Mouse (Mus musculus) liver (tissue): Measurements from ENCODE around the gene Gnl1.
"Not testable (repeated sequence)": the region's sequence is repeated elsewhere in the genome, so short reads cannot be mapped to it uniquely, and the experiment has no call there.

ENCODE experiments used
- DNase-seq: peaks from one replicate; pipeline ENCODE4 v3.0.0-alpha.2; 2020; ENCODE audit warnings: mixed read lengths

Gnl1 gene

DNA sequence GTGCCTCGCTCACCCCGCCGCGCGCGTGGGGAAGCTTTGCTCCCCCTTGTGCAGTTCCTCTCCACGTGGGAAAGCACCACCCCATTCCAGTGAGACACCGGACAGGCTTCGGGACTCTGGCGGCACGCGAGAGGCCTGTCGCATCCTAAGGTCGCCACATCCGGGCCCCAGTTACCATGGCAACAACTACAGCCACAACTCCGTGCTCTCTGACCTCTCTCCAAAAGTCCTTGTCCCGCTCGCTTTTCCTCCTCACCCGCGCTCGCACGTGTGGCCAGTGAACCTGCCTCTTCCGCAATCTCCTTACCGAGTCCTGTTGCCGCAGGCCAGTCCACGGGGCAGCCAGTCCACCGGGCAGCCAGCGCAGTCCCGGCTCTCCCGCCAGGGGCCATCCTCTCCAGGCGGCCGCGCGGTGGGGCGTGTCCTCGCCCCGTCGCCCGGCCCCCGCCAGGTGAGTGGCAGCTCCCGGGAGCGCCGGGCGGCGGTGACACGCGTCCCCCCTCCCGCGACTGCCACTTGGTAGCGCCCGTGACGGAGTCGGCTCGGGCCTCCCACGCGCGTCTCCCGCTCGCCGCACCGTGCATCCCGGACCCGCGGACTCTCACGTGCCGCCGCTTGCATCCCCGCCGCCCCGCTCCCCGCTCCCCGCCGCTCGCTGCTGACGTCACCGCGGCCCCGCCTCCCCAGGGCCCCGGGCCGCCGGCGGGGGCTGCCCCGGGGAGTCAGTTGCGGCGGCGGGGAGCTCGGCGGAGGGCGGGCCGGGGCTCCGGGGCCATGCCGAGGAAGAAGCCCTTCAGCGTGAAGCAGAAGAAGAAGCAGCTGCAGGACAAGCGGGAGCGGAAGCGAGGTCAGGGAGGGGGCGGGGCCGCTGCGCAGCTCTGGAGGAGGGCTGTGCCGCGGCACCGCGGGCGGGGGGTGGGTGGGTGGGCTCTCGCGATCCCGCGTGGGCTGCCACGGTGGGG lies at the start of gene Gnl1, which contains the start of gene Prr3:
Gene Gnl1, plus strand, starts transcription at position 451 of the 962 bp plus-strand sequence.
Gene Prr3, minus strand, starts transcription at position 836 of the 962 bp plus-strand sequence.
- peak; percentile 84 for DNase-seq

DNA sequence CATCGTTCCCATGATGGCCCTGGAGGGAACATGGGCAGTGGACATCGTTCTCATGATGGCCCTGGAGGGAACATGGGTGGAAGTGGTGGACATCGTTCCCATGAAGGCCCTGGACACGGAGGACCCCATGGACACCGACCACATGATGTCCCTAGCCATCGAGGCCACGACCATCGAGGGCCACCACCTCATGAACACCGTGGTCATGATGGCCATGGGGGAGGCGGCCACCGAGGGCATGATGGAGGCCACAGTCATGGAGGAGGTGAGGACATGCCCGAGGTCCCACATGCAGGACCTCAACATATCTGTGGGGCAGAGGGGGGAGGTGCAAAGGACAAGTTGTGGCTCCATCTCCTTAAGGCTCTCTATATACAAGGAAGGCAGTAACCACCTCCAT lies 49.0 kb upstream of the Gnl1 start:
- DNase-seq, result no peak

DNA sequence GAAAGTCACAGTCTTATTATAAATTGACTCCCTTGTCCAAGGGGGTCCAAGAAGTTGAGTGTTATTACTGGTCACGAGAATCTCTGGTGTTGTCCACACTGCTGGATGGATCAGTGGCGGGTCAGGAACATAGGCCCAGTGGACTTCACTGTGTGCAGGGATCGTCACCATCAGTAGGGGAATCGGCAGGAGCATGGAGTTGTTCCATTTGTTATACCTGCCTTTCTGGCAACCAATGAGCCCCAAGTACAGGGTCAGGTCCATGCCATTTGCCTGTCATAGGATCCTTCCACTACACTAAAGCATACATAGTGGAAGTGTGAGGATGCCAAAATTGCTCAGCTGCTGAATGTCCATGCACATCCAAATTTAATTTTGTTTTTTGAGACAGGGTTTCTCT lies 47.0 kb upstream of the Gnl1 start:
- DNase-seq, result no peak

DNA sequence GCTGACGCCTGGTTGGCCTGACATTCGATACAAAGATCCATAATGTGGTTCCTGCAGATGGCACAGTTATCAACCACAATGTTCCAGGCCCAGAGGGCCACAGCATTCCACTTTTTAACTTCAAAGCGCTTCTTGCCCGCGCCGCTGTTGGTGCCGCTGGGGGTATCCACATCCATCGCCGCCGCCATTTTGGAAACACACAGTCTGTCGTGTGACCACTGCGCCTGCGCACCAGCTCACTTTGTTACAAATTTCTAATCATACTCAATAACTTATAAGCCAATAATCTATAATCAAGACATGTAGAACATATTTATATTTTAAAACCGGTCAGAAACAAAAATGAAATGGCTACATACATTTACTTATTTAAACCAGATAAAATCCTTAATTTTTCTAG lies 43.9 kb upstream of the Gnl1 start:
- not testable (repeated sequence) for DNase-seq

DNA sequence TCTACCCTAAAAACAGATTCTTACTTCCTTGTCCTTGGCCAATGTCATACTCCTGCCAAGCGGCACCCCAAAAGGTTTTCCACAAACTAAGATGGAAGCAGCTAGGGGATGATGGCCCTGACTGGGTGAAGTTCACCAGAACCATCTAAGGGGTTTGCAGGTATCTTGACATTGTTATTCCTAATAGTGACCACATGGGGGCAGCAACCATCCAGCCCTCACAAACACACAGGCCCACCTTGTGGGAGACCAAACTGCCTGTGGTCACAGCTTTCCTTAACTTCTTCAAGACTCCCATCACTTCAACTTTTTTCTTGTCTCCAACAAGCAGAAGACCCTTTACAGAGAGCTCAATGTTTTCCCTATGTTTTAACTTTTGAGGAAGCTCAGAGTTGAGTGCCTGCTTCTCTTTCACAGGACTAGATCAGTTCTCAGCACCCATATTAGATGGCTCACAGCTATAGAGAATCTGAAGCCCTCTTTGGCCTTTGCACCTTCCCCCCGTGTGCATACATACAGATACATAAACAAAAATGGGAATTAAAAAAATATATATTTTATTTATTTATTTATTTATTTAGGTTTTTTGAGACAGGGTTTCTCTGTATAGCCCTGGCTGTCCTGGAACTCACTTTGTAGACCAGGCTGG lies 41.8 kb upstream of the Gnl1 start:
- peak; percentile 55 for DNase-seq

DNA sequence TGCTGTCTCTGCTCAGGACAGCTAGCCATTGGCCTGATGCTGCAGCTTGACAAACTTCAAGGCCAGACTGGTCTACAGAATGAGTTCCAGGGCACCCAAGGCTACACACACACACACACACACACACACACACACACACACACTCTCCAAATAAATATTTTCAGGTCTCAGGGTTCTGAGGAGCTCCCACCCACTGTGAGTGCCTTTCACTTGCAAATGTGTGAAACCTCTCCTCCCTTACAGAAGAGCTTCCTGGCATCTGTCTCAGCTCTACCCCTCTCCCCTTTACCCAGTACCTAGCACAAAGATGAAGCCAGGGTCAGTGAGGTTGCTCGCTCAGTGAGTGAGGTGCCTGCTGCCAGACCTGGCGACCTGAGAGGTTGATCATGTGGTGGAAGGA lies 40.5 kb upstream of the Gnl1 start:
- no peak for DNase-seq

DNA sequence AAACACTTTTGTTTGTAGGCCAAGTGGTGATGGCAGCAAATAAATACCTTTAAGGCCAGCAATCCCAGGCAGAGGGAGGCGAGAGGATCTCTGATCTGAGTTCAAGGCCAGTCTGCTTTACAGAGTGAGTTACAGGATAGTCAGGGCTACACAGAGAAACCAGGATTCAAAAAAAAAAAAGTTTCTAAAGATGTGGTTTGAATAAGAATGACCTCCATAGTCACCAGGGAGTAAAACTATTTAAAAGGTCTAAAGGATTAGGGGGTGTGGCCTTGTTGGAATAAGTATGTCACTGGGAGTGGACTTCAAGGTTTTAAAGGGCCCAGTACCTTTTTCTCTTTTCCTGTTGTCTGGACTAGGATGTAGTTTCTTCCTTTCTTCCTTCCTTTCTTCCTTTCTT lies 39.7 kb upstream of the Gnl1 start:
- no peak for DNase-seq

DNA sequence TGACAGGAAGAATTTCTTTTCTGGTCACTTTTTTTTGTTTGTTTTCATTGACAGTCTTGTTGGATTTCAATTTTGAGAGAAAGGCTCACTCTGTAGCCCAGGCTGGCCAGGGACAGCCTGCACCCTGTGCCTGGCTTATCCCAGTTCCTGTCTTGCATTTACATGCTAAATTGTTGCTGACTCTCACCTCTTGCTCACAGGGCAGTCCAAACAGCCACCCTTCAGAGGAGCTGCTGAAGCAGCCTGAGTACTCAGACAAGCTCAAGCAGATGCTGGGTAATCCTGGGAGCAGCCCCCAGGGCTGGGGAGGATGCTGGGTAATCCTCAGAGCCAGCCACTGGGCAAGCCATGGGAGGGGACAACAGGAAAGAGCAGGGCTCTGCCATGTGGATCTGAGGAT lies 28.7 kb upstream of the Gnl1 start:
- DNase-seq, result not testable (repeated sequence)

DNA sequence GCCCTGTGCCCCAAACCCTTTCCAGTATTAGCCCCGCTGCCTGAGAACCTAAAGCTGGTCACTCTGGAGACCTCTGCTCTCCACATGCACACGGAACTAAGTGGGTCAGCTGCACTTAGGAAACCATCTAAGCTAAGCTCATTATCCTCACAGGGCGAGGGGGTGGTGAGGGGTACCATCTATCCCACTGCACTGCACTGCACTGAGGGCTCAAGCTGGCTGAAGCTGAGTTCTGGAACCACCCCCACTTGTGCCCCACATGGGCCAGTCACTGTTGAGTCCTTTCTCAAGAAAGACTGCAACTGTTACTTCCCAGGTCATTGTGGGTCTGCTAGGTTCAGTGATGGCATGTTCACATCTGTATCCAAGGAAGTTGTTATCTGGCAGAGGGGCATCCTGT lies 27.1 kb upstream of the Gnl1 start:
- DNase-seq, result not testable (repeated sequence)

DNA sequence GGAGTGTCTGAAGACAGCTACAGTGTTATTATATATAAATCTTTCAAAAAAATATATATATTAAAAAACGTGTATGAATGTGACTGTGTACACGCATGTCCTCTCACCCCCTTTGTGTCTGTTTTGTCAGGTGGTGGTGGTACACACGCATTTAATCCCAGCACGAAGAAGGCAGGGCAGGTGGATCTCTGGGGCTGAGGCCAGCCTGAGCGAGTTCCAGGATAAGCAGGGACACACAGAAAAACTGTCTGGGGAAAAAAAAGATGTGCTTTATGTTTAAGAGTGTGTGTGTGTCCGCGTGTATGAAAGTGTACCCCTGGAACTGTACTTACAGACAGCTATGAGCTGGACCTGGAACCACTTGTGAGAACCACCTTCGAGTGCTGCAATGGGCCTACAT lies 25.0 kb upstream of the Gnl1 start:
- no peak for DNase-seq

DNA sequence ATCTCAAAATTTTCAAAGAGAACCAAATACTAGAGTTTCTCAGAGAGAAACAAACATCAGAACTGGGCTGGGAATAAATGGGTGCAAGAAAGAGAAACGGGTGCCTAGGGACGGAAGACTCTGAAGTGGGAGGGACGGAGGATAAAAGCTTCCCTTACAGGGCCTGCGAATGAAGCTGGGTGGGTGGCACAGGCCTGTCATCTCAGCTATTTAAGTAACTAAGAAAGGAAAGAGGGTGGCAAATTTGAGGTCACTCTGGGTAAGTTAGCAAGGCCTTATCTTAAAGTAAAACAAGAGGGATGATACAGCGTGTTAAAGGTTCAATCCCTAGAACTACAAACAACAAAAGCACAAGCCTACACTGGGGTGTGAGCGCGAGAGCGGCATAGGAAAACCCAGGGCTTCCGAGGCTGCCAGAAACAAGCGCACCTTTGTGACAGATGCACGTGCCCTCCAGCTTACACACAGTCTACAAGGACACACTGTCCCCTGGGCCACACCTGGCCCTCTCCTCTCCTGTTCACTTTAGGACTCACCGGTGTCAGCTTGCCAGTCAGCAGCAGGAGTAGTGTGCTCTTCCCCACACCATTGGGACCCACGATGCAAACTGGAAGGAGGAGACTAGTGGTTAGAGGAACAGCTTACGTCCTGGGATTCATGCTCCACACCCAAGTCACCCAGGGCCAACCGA lies 21.0 kb upstream of the Gnl1 start:
- DNase-seq, result no peak

DNA sequence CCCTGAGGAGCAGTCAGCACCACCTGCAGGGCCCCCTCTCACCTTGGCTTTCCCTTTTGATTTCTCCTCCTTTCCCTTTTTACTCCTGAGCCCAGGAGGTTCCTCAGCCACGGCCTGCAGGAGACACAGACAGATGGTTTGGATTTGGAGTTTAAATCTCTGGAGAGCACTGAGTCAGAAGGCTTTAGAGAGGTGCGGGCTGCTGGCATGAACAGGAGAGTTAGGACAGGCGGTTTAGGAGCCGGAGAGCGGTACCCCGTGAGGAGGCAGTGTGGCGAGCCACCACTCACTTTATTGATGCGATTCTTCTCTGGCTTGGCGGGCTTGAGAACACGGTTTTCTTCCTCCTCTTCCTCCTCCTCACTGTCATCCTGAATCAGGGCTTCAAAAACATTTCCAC lies 16.4 kb upstream of the Gnl1 start:
- DNase-seq, result no peak

DNA sequence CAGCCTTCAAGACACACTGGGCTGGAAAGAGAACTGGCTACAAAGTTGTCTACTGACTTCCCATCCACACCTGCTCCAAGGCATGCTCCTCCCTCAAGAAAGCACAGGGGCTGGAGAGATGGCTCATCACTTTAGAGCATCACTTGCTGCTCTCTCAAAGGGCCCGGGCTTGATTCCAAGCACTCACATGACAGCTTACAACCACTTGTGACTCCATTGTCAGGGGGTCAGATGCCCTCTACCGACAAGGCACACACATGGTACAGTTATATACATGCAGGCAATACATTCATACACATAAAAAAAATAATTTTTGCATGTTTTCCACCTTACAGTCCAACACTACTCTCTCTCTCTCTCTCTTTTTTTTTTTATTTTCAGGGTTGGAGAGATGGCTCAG lies 12.0 kb upstream of the Gnl1 start:
- DNase-seq, result no peak

DNA sequence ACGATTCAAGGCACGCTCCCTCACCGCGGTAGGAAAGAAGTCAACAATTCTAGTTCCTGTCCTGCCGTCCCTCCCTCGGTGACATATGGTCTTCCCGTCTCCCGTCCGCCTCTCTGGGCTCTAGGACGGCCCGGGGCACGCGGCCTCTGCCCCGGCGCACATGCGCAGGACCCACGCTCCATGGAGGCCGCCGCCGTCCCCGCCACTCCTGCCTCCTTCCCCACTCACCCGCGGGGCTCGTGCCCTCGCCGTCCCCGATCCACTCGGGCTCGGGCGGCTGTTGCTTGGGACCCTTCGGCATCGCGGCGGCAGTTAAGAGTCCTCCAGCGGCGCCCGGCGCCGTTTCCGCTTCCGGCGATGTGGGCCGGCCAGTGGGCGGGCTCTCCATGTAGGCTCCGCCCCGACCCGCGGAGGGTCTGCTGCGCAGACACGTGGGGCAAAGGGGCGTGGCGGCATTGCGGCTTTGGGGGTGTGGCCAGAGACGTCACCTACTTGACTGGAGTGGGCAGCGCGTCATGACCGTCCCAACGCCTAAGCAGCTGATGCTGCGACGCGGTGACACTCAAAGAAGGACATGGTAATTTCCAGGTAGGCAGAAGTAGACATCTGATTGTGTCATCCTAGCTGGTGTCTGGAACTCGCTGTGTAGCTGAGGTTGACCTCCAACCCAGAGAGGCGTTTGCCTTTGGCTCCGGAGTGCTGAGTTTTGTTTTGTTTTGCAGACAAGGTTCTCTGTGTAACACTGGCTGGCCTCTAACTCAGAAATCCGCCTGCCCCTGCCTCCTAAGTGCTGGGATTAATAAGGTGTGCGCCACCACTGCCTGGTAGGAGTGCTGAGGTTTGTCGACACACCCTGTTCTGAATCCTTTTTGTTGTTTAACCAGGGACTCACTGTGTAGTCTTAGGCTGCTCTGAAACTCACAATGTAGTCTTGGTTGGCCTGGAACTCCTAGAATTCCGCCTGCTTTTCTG lies 9.9 kb upstream of the Gnl1 start, which contains the start of gene Abcf1:
Gene Abcf1, minus strand, starts transcription at position 344 of the 972 bp plus-strand sequence.
- peak; percentile 100 for DNase-seq

DNA sequence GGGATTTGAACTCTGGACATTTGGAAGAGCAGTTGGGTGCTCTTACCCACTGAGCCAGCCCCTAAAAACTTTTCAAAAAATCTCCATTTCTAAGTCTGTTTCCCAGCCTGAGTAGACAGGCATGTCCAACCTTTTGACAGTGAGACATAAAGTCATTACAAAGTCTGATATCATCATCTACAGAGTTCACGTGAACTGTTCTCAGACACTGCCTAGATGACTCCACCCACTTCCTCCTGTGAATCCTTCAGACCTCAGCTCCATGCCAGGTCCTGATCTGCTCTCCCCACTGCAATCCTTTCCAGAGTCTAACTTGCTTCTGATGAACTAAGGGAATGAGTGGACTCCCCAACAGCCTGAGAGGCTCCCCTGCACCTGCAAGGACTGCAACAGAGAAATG lies 7.5 kb upstream of the Gnl1 start:
- DNase-seq, result no peak

DNA sequence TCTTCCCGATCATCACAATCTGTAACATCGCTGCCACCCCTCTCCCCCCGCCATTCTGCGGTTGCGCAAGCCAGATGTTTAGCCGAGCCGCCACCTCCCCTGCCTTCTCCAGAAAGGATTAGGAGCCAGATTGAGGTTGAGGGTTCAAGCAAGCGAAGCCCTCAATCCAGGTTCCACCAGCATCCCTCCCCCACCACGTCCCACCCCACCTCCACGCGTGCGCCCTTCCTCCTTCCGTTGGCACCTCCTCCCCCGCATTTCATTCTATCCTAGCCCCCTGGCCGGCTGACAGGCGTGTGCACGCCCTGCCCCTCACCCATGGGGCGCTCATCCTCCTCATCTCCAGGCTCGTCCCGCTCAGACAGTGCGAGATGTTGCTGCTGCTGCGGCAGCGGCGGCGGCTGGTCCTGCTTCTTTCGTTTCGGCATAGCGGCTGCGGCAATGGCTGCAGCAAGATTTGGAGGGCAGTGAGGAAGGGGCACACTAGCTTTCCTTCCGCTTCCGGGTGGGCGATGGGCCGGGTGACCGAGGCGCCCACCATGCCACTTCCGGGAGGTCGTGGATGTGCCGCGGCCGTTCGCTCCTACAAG lies 745 bp upstream of the Gnl1 start:
- peak; percentile 42 for DNase-seq

DNA sequence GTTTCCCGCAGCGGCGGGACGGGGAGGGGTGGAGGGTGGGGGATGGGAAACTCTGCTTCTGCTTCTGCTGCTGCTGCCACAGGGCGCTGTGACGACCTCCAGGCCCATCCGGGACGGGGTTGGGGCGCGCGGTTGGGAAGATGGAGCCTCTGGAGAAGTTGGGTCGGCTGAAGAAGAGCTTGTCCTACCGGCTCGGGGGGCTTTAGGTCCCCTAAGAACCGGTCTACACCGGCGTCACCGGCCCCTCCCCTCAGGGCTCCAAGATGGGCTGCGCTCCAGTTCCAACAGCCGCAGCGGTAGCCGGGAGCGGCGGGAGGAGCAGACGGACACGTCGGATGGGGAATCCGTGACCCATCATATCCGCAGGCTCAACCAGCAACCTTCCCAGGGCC lies 708 bp downstream of the Gnl1 start:
- DNase-seq, result peak; percentile 40

DNA sequence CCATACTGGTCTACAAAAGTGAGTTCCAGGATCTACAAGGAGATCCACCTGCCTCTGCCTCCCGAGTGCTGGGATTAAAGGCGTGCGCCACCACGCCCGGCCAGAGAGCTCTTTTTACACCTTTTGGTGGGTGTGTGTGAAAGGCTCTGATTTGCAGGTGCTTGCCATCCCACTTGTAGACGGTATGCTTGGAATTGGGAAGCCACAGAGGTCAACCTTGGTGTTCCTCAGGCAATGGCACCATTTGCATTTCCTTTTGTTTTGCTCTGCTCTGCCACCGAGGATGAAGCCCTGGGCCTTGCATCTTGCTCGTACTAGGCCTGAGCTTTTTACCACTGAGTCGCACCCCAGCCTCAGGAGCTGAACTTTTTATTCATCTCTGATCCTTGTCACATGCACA lies 2.1 kb downstream of the Gnl1 start:
- no peak for DNase-seq

DNA sequence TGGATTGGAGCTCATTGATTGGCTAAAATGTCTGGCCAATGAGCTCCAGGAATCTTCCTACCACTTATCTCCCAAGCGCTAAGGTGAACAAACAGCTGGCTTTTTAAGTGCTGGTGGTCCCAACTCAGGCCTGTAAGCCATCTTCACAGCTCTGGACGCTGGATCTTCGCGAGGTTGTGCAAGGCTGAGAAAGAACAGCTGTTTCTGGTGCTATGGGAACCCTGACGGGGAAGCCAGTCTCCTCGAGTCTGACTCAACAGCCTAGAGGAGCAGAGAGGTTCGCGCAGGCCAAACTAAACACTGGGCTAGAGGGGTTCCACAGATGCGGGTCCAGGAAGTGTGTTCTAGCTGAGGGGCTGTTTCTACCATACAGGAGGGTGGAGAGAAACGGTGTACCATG lies 12.1 kb downstream of the Gnl1 start:
- DNase-seq, result no peak

DNA sequence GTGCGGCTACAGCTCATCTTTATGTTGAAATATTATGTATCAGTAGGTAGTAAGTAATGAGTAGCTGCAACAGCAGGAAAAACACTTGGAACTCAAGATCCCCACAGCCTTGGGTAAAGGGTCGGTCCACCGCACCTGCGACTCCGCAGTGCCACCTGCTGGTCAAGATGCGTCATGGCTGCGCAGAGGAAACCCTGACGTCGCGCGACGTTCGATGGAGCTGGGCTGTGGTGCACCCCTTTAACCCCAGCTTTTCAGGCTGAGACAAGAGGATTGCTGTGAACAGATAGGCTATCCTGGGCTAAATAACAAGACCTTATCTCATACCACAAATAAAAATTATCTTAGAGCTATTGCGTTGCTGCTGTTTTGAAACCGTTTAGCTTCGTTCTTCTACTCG lies 14.0 kb downstream of the Gnl1 start:
- DNase-seq, result peak; percentile 86

DNA sequence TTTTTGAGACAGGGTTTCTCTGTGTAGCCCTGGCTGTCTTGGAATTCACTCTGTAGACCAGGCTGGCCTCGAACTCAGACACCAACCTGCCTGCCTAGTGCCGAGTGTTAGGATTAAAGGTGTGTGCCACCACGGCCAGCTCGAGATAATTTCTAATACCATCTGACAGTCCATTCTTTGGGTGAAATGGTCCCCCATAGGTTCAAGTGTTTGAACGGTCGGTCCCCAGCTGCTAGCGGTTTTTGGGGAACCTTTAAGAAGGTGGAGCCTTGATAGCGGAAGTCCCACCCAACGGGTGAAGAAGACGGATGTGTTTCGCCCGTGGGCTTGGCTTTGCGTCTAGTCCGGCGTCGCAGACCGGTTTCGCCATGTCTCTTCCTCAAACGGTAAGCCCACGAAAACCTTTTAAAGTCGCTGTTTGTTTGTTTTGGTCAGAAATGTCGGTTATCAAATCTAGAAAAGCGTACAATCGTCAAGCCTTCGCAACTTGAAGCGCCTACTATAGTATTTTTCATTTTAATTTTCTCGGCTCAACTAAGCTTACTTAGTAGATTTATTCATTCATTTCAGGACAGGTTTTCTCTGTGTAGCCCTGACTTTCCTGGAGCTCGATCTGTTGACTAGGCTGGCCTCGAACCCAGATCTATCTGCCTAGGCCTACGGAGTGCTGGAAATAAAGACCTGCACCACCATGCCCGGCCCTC lies 14.7 kb downstream of the Gnl1 start:
- DNase-seq, result peak; percentile 89
